Mouse (Mus musculus): ENCODE data around the gene Cdca5.

Gene Cdca5

GRCm38 (mm10) chr19:6061021-6061533, 23.7 kb upstream of the Cdca5 start, which contains the start of gene Znhit2:
Gene Znhit2 (plus strand): TSS chr19:6061192.
- ATAC-seq (ENCODE audit: insufficient number of reproducible peaks, low FRiP score, low TSS enrichment): peak; percentile 57; the same call in 1 of the 2 replicates

GRCm38 (mm10) chr19:6061641-6062302, 23.0 kb upstream of the Cdca5 start:
- no peak for ATAC-seq (ENCODE audit: insufficient number of reproducible peaks, low FRiP score, low TSS enrichment)

GRCm38 (mm10) chr19:6062418-6062817, 22.4 kb upstream of the Cdca5 start:
- no peak for ATAC-seq (ENCODE audit: insufficient number of reproducible peaks, low FRiP score, low TSS enrichment)

GRCm38 (mm10) chr19:6063081-6063480, 21.7 kb upstream of the Cdca5 start:
- ATAC-seq (ENCODE audit: insufficient number of reproducible peaks, low FRiP score, low TSS enrichment): no peak

- ATAC-seq (ENCODE audit: insufficient number of reproducible peaks, low FRiP score, low TSS enrichment): no peak
These were observed 18.2 kb upstream of the Cdca5 start for GRCm38 (mm10) chr19:6066571-6066970.

- ATAC-seq (ENCODE audit: insufficient number of reproducible peaks, low FRiP score, low TSS enrichment): peak; percentile 63
These were observed 17.6 kb upstream of the Cdca5 start for GRCm38 (mm10) chr19:6067011-6067723.

- ATAC-seq (ENCODE audit: insufficient number of reproducible peaks, low FRiP score, low TSS enrichment): peak; percentile 69; the same call in 1 of the 2 replicates
These were observed 16.9 kb upstream of the Cdca5 start, which contains the start of gene Tm7sf2 for GRCm38 (mm10) chr19:6067724-6068415. Gene Tm7sf2 (minus strand): TSS chr19:6068373.

- ATAC-seq (ENCODE audit: insufficient number of reproducible peaks, low FRiP score, low TSS enrichment): no peak
These were observed 15.8 kb upstream of the Cdca5 start for GRCm38 (mm10) chr19:6068951-6069350.

- ATAC-seq (ENCODE audit: insufficient number of reproducible peaks, low FRiP score, low TSS enrichment): no peak
These were observed 14.9 kb upstream of the Cdca5 start for GRCm38 (mm10) chr19:6069851-6070250.

GRCm38 (mm10) chr19:6070571-6071250, 14.1 kb upstream of the Cdca5 start:
- ATAC-seq (ENCODE audit: insufficient number of reproducible peaks, low FRiP score, low TSS enrichment): no peak

GRCm38 (mm10) chr19:6071261-6071660, 13.5 kb upstream of the Cdca5 start:
- no peak for ATAC-seq (ENCODE audit: insufficient number of reproducible peaks, low FRiP score, low TSS enrichment)

GRCm38 (mm10) chr19:6073889-6074288, 10.9 kb upstream of the Cdca5 start:
- no peak for ATAC-seq (ENCODE audit: insufficient number of reproducible peaks, low FRiP score, low TSS enrichment)

- ATAC-seq (ENCODE audit: insufficient number of reproducible peaks, low FRiP score, low TSS enrichment): peak; percentile 79; the same call in 1 of the 2 replicates
These were observed 8.0 kb upstream of the Cdca5 start, which contains the start of gene Vps51 for GRCm38 (mm10) chr19:6076564-6077393. Gene Vps51 (minus strand): TSS chr19:6077231.

GRCm38 (mm10) chr19:6079983-6080480, 4.8 kb upstream of the Cdca5 start, which contains the start of gene Tmem262:
Gene Tmem262 (plus strand): TSS chr19:6080033.
- no peak for ATAC-seq (ENCODE audit: insufficient number of reproducible peaks, low FRiP score, low TSS enrichment)

- no peak for ATAC-seq (ENCODE audit: insufficient number of reproducible peaks, low FRiP score, low TSS enrichment)
These were observed 2.6 kb upstream of the Cdca5 start, which contains the start of gene Gm28374 for GRCm38 (mm10) chr19:6082156-6082555. Gene Gm28374 (minus strand): TSS chr19:6082256.

GRCm38 (mm10) chr19:6085417-6085879, 665 bp downstream of the Cdca5 start:
- ATAC-seq (ENCODE audit: insufficient number of reproducible peaks, low FRiP score, low TSS enrichment): no peak

- ATAC-seq (ENCODE audit: insufficient number of reproducible peaks, low FRiP score, low TSS enrichment): no peak
These were observed 4.1 kb downstream of the Cdca5 start for GRCm38 (mm10) chr19:6088841-6089240.

- no peak for ATAC-seq (ENCODE audit: insufficient number of reproducible peaks, low FRiP score, low TSS enrichment)
These were observed 9.3 kb downstream of the Cdca5 start, which contains the start of gene AC131692.1 for GRCm38 (mm10) chr19:6094119-6094518. Gene AC131692.1 (plus strand): TSS chr19:6094419.

GRCm38 (mm10) chr19:6097847-6098246, 13.1 kb downstream of the Cdca5 start:
- no peak for ATAC-seq (ENCODE audit: insufficient number of reproducible peaks, low FRiP score, low TSS enrichment)

All from cerebellum, adult (tissue).